Mouse (Mus musculus) gastrocnemius, postnatal 4 days (tissue): Measurements from ENCODE around the gene Klhdc8a. TPM values are rescaled to one million over a fixed set of nuclear protein-coding genes. Genes with fewer than 3 reads are reported as not detected.

Source experiments
- DNase-seq, 2 experiments: peaks; one replicate each; pipeline ENCODE4 v3.0.0; 2021 to 2022; ENCODE audit warnings: low spot score in 2 of 2, mixed read lengths in 2 of 2
- total RNA-seq, 2 experiments: library from RNA; stranded (reverse); gene quantifications; 2 replicates each; pipeline ENCODE4 v1.2.3; 2021

Klhdc8a gene
- total RNA-seq, 2 experiments from 2014 or later, result 0.49 to 0.98 TPM

DNA sequence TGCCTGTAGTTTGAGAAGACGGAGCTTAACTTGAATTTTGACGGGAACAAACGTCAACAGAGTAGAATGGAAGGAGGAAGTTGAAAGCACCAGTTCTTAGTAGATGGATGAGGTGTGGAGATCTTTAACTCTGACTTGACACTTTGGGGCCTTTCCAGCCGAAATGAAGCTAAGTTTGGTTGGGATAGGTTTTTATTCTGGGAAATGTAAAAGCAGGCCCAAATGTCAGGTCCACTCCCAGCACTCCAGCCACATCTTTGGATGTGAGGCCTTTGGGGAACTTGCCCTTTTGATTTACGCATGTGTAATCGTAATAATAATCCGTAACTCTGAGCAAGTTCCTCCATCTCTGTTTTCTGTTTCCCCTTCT lies 18.2 kb downstream of the Klhdc8a start:
- DNase-seq, result no peak

- DNase-seq, result no peak
Observed at GRCm38 (mm10) chr1:132317413-132317812, 19.0 kb downstream of the Klhdc8a start.

DNA sequence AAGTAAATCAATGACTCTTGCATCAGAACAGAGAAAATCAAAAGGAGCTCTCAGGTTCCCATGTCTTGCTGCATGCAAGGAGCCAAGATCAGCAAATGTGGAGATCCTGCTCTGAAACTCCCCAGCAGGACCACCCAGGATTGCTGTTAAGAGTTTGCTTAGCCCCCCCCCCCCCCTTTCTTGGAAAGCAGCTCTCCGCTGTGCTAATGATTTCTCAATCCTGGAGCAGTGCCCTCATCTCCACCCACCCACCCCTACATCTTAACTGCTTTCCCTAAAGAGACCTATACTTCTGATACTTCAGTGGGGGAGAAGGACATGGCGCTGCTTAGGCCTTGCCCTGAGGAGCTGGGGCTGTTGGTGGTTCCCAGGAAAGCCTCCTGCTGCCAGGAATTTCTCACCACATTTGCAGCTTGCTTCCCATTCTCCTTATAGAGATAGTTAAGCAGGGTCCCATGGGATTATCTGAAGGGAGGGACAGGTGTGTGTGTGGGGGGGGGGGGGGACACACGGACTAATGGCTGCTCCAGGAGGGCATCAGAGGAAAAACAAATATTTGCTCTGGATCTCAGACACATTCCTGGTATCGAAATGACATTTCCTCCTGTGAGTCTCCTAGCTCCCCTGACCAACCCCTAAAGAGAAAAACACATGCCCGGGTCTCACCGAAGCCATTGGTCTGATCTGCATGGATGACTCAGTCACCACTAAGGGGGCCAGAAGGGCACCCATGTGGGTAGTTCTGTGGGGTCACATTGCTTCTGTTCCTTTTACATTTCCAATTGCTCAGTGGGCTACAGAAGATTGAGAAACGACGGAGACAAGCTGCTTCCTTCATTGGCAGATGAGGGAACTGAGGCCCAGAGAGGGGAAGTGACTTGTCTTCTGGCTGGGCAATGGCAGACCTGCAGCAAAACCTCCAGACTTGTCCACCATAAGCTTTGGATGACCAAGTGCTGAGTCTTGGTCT lies 19.8 kb downstream of the Klhdc8a start:
- no peak for DNase-seq

GRCm38 (mm10) chr1:132319242-132319641 lies 20.8 kb downstream of the Klhdc8a start:
- DNase-seq, result peak in 1 of 2 experiments; percentile 45

- DNase-seq, result no peak
Observed at GRCm38 (mm10) chr1:132321821-132322580, 23.6 kb downstream of the Klhdc8a start.

DNA sequence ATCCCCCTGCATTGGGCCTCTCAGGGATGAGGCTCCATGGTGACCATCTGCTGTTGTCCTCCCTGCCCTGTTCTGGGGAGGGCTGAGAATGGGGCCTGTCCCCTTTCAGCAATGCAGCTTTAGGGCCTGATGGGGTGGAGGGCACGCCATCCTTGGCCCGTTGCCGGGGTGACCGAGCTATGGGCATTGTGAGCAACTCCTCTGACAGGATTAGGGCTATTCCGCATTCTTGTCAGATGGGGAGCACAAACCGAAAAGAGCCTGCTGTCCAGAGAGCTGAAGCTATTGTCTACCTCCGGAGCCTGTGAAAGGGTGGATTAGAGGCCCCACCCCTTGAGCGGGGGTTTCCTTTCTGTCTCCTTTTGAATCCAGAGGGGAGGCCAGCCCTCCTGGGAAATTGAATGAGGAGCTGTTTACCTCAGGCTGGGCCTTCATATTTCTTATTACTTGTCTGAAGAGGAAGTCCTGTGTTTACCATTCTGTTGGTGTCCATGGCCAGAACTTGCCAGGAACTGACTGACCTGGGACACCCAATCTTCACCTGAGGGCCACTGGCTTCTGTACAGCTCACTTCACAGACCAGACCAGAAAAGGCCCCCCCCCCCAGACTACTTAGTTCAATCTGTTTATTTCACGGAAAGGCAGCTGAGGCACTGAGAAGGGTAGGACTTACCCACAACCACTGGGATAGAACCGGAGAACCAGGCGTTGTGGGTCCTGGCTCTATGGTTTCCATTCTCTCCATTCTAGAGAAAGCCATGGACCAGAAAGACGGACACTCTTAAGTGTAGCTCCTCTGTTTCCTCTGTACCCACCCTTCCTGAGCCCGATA lies 24.5 kb downstream of the Klhdc8a start:
- DNase-seq, result peak in 1 of 2 experiments; percentile 42

GRCm38 (mm10) chr1:132326777-132327176 lies 28.4 kb downstream of the Klhdc8a start:
- no peak for DNase-seq

DNA sequence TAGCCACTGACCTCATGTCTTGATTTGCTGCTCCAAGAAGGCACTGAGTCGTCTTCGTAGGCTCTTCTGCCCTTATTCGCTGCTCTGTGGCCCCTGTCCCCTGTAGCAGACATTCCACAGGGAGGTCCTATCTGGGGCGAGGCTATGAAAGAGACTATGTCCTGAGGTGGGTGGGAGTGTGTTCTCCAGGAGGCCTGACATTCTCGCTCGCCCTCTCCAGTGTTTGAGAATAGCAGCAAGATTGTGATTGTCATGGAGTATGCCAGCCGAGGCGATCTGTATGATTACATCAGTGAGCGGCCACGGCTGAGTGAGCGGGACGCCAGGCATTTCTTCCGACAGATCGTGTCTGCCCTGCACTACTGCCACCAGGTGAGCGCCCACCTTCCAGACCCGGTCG lies 29.1 kb downstream of the Klhdc8a start:
- no peak for DNase-seq

GRCm38 (mm10) chr1:132328565-132328964 lies 30.1 kb downstream of the Klhdc8a start:
- no peak for DNase-seq

- no peak for DNase-seq
Observed at GRCm38 (mm10) chr1:132329656-132330055, 31.2 kb downstream of the Klhdc8a start.

DNA sequence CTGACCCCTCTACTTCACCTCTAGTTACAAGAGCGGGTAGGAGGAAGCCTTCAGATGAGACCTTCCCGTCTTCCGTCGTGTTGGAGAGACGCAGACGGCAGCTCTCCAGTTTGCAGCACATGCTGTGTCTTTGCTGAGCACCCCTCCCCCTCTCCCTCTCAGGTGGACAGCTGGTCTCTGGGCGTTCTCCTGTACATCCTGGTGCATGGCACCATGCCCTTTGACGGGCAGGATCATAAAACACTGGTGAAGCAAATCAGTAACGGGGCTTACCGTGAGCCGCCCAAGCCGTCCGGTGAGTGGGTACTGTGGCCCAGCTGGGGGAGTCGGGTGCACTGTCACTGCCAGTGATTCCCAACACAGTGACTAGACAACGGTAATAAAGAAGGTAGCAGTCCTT lies 32.0 kb downstream of the Klhdc8a start:
- DNase-seq, result no peak

DNA sequence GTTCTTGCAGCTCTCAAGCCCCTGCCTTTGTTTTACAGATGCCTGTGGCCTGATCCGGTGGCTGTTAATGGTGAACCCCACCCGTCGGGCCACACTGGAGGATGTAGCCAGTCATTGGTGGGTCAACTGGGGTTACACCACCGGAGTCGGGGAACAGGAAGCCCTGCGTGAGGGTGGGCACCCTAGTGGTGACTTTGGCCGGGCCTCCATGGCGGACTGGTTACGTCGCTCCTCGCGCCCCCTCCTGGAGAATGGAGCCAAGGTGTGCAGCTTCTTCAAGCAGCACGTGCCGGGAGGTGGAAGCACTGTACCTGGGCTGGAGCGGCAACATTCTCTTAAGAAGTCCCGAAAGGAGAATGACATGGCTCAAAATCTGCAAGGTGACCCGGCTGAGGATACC lies 32.9 kb downstream of the Klhdc8a start:
- no peak for DNase-seq

- no peak for DNase-seq
Observed at GRCm38 (mm10) chr1:132333201-132333600, 34.8 kb downstream of the Klhdc8a start.

DNA sequence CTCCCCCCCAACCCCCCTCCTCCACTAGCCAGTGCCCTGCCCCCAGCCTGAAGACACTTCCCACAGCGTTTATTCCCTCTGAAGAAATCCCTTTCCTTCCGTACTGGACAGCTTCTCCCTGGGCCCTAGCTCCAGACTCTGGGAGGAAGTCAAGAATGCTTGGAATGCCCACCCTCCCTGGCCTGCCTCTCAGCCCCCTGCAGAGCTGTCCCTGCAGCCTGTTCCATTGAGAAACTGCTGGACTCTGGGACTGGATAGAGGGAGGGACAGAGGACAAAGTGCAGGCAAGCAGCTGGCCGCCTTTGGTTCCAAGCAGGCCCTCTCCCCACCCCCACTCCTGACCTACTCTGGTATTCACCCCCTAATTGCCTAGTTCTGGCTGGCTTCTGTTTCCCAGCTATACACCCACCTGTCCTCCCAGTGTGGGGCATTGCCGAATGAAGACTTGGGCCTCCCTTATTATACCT lies 35.3 kb downstream of the Klhdc8a start:
- DNase-seq, result peak; percentile 37 to 62

DNA sequence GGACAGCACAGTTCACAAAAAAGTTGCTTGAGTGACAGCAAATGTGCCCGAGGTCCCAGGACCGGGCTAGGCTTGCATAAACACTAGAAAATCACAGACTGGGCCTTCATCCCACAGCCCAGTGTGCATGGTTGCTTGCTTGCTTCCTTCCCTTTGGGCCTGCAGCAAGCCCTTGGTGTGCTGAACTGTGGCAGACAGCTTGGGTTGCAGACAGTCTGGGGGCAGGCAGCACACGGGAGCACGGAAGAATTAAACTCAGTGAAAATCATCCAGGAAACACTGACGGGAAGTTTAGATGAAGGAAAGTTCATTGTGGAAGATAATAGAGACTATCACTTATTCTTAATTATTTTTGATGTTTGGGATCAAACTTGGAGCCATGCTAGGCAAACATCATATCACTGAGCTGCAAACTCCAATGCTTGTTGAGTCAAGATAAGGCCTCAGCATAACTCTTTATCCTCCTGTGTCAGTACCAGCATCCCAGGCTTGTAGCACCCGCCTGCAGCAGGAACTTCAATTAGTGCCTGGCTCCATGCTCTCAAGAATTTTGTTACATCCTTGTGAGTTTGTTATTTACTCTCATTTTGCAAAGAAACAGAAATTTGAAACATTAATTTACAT lies 35.9 kb downstream of the Klhdc8a start:
- no peak for DNase-seq

GRCm38 (mm10) chr1:132335378-132335965 lies 37.0 kb downstream of the Klhdc8a start:
- peak in 1 of 2 experiments; percentile 35 for DNase-seq

DNA sequence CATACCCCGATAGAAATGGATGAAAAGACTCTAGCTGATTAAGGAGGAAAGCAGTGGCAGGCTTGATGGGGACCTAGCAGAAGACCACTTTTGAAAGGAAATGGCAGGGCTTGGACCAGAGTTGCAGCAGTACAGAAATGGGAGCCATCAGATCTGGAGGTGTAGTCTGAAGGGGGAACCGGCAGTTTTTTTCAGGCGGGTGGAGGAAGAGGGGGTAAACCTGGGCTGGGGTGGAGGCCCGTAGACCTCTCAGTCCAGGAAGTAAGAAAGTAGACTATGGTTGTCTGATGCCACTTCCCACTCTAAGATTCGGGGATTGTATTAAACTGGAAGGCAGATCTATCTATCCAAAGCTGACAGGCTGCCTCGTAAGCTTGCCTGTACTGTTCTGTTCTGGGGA lies 38.5 kb downstream of the Klhdc8a start:
- DNase-seq, result no peak

GRCm38 (mm10) chr1:132338027-132338660 lies 39.7 kb downstream of the Klhdc8a start:
- DNase-seq, result no peak

- no peak for DNase-seq
Observed at GRCm38 (mm10) chr1:132341731-132342501, 43.5 kb downstream of the Klhdc8a start.
